Mouse (Mus musculus): ENCODE data around the gene Tm2d3. TPM values are rescaled to one million over a fixed set of nuclear protein-coding genes. Genes with fewer than 3 reads are reported as not detected.

The Tm2d3 gene
- total and polyA plus RNA-seq, 2 experiments from 2014 or later = 17.7 to 39.5 TPM

DNA sequence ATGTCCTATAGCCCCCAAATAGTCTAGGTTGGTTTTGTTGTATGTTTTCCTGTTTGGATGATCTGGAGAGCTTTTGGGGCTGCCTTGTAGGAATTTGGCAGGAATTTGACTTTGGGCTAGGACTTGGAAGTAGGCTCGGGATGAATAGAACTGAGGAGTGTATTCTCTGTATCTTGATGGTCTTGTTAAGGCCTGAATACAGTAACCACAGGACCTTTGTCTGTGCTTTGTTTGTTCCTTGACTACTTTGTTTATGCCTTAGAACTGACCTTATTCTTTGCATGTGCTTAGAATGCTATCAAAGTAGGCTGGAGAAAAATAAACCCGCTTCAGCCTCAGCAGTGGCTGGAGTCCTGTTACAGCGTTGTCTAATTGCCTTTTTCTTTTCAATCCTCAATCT is 19.3 kb downstream of the Tm2d3 start:
- Histone ChIP-seq H3K27ac (ENCODE audit: low read depth) (no peak overlapping the region), H3K9me3 (replicated peaks; ENCODE audit: control insufficient read depth, low read length) (no peaks in the 10 kb centered on the region), H3K4me3 (ENCODE audit: low read depth, low read length) (no peak overlapping the region), H3K4me2 (ENCODE audit: low read depth, low read length) (no peak overlapping the region), H3K9ac (replicated peaks; ENCODE audit: low read depth, low read length) (no peak overlapping the region), H3K36me3 (replicated peaks; ENCODE audit: control insufficient read depth, insufficient read depth, low read length) (no peaks in the 10 kb centered on the region), H3K27me3 (ENCODE audit: control insufficient read depth, insufficient read depth, low read length) (no peaks in the 10 kb centered on the region), H3K4me1 (ENCODE audit: control insufficient read depth, insufficient read depth) (no peaks in the 10 kb centered on the region)
- no peak for DNase-seq (ENCODE audit: low spot score)
- WGBS = 72% methylated on average over 3 of the region's 3 CpGs
- ATAC-seq (ENCODE audit: insufficient read depth, low read depth) = no peak
- TF ChIP-seq EP300 (IDR thresholded peaks at IDR 0.05; ENCODE audit: low read depth) (no peak), CTCF (IDR thresholded peaks at IDR 0.05; ENCODE audit: low read depth) (no peak)

DNA sequence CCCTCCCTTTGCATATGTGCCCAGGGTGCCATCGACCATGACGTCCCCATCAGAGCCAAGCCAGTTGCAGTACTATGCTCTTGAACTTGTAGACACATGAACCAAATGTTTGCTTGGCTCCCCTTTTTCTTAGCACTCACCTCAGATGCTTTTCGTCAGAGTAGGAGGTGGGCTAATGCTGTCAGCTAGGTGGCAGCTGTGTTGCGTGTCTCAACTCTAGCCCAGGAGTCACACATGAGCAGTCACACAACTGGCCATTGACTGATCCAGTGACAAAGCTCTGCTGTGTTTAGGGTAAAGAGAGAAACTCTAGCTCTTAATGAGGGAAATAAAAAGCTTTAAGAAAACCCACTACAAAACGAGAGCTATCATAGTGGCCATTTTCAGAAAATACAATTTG is 22.8 kb downstream of the Tm2d3 start:
- no peaks in the 10 kb centered on the region for H3K27me3 ChIP-seq (ENCODE audit: control insufficient read depth, insufficient read depth, low read length)
- no peak overlapping the region for H3K27ac ChIP-seq (ENCODE audit: low read depth)
- H3K4me1 ChIP-seq (ENCODE audit: control insufficient read depth, insufficient read depth) = no peaks in the 10 kb centered on the region
- no peak for DNase-seq (ENCODE audit: low spot score)
- no peak overlapping the region for H3K4me3 ChIP-seq (ENCODE audit: low read depth, low read length)
- H3K4me2 ChIP-seq (ENCODE audit: low read depth, low read length) = no peak overlapping the region
- H3K9me3 ChIP-seq (replicated peaks; ENCODE audit: control insufficient read depth, low read length) = no peaks in the 10 kb centered on the region
- H3K9ac ChIP-seq (replicated peaks; ENCODE audit: low read depth, low read length) = no peak overlapping the region
- peak; percentile 26 for TF ChIP-seq CTCF (IDR thresholded peaks at IDR 0.05; ENCODE audit: low read depth)
- no peak for TF ChIP-seq EP300 (IDR thresholded peaks at IDR 0.05; ENCODE audit: low read depth)
- 61% methylated on average over 5 of the region's 5 CpGs for WGBS
- no peaks in the 10 kb centered on the region for H3K36me3 ChIP-seq (replicated peaks; ENCODE audit: control insufficient read depth, insufficient read depth, low read length)
- ATAC-seq (ENCODE audit: insufficient read depth, low read depth) = no peak

DNA sequence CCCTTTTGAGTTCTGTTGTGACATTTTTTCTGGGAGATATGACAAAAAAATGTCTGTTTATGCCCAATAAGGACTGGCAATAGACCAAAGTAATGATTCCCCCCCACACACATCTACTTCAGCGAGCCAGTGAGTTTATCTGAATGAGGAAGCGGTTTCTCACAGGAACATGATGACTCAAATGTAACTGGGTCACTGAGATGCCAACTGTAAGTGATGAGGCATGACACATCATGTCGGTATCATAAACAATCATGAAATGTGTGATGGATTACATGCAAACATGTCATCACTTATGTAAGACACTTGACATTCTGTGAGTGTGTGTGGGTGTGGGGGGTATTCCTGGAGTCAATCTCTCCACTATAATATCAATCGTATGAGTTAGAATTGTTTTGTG is 23.3 kb downstream of the Tm2d3 start:
- no peak overlapping the region for H3K9ac ChIP-seq (replicated peaks; ENCODE audit: low read depth, low read length)
- H3K27ac ChIP-seq (ENCODE audit: low read depth) = no peak overlapping the region
- WGBS = 42% methylated on average over 4 of the region's 4 CpGs
- no peak overlapping the region for H3K4me2 ChIP-seq (ENCODE audit: low read depth, low read length)
- TF ChIP-seq EP300 (IDR thresholded peaks at IDR 0.05; ENCODE audit: low read depth) = no peak
- no peak for TF ChIP-seq CTCF (IDR thresholded peaks at IDR 0.05; ENCODE audit: low read depth)
- H3K4me1 ChIP-seq (ENCODE audit: control insufficient read depth, insufficient read depth) = no peaks in the 10 kb centered on the region
- no peaks in the 10 kb centered on the region for H3K9me3 ChIP-seq (replicated peaks; ENCODE audit: control insufficient read depth, low read length)
- DNase-seq (ENCODE audit: low spot score) = no peak
- ATAC-seq (ENCODE audit: insufficient read depth, low read depth) = no peak
- no peak overlapping the region for H3K4me3 ChIP-seq (ENCODE audit: low read depth, low read length)
- H3K36me3 ChIP-seq (replicated peaks; ENCODE audit: control insufficient read depth, insufficient read depth, low read length) = no peaks in the 10 kb centered on the region
- no peaks in the 10 kb centered on the region for H3K27me3 ChIP-seq (ENCODE audit: control insufficient read depth, insufficient read depth, low read length)

DNA sequence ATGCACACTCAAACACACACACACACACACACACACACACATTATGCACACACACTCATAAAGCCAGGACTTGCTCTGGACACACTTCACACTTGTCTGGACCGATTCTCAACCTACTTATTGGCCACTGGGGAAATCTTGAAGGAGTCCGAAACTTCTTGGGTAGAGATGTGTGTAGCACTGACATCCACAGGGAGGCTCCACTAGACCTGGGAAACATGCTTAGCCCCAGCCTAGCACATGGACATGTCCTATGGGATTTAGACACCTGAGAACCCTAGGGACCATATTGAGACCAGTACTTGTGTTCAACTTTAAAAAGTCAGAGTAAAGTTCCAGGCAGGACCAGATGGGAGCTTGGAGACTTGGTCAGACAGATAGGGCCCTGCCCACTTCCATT is 43.1 kb downstream of the Tm2d3 start:
- ATAC-seq (ENCODE audit: insufficient read depth, low read depth) = no peak
- DNase-seq (ENCODE audit: low spot score) = no peak
- no peak overlapping the region for H3K4me3 ChIP-seq (ENCODE audit: low read depth, low read length)
- no peaks in the 10 kb centered on the region for H3K4me1 ChIP-seq (ENCODE audit: control insufficient read depth, insufficient read depth)
- H3K27me3 ChIP-seq (ENCODE audit: control insufficient read depth, insufficient read depth, low read length) = no peaks in the 10 kb centered on the region
- no peaks in the 10 kb centered on the region for H3K36me3 ChIP-seq (replicated peaks; ENCODE audit: control insufficient read depth, insufficient read depth, low read length)
- H3K9me3 ChIP-seq (replicated peaks; ENCODE audit: control insufficient read depth, low read length) = no peaks in the 10 kb centered on the region
- no peak overlapping the region for H3K4me2 ChIP-seq (ENCODE audit: low read depth, low read length)
- no peak overlapping the region for H3K9ac ChIP-seq (replicated peaks; ENCODE audit: low read depth, low read length)
- no peak for TF ChIP-seq EP300 (IDR thresholded peaks at IDR 0.05; ENCODE audit: low read depth)
- TF ChIP-seq CTCF (IDR thresholded peaks at IDR 0.05; ENCODE audit: low read depth) = peak; percentile 39
- H3K27ac ChIP-seq (ENCODE audit: low read depth) = no peak overlapping the region
- WGBS = 58% methylated on average over 2 of the region's 2 CpGs

DNA sequence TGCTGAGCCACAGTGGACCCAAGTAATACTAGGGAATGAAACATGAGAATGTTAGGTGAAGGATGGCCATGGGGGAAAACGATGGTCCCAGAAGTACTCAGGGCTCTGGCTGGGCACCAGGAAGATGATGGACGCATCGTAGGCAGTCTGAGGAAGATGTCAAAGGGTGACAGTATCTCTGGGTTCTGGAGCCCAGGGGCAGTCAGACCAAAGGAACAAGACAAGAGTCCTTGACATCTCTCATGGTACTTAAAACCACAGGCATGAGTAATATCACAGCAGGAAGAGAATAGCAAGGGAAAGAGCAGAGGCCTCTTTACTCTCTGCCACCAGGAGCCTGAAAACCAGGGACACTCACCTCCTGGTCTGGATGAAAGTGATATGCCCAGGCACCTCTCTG is 44.3 kb downstream of the Tm2d3 start:
- Histone ChIP-seq H3K27ac (ENCODE audit: low read depth) (no peak overlapping the region), H3K4me2 (ENCODE audit: low read depth, low read length) (no peak overlapping the region), H3K4me3 (ENCODE audit: low read depth, low read length) (no peak overlapping the region), H3K27me3 (ENCODE audit: control insufficient read depth, insufficient read depth, low read length) (no peaks in the 10 kb centered on the region), H3K9me3 (replicated peaks; ENCODE audit: control insufficient read depth, low read length) (no peaks in the 10 kb centered on the region), H3K9ac (replicated peaks; ENCODE audit: low read depth, low read length) (no peak overlapping the region), H3K36me3 (replicated peaks; ENCODE audit: control insufficient read depth, insufficient read depth, low read length) (no peaks in the 10 kb centered on the region), H3K4me1 (ENCODE audit: control insufficient read depth, insufficient read depth) (no peaks in the 10 kb centered on the region)
- TF ChIP-seq EP300 (IDR thresholded peaks at IDR 0.05; ENCODE audit: low read depth) (no peak), CTCF (IDR thresholded peaks at IDR 0.05; ENCODE audit: low read depth) (no peak)
- WGBS = 86% methylated on average over 3 of the region's 3 CpGs
- ATAC-seq (ENCODE audit: insufficient read depth, low read depth) = no peak
- DNase-seq (ENCODE audit: low spot score) = no peak

DNA sequence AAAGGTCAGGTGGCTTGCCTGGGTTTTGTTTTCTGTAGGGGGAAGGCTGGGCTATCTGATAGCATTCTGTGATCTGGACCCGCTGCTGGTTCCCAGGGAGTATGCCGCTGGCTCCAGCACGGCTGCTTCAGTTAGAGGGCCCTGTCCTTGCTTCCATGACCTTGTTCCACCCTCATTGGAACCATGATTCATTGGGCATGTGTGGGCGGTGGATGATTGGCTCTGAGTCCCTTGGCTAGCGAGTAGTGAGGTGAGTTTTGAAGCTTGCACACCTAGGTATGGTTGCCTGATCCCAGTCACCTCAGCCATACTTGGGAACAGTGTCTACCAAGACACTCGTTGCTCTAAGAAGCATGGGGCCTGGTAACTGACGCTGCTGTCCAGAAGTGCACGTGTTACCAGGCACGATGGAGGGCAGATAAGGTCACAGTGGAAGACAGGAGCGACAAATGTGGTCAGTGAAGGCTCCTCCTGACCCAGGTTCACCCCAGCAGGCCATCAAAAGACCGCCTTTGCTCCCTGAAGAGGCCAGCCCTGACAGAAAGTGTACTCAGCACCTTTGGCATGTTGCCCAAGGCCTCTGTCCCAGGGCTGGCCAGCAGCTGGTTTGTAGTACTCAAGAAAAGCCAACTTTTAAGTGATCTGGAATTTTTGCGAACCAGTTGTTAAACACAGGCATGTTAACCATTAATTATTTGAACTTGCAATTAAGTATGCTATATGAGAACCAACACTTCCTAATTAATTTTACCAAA is 46.5 kb downstream of the Tm2d3 start:
- 50% methylated on average over 12 of the region's 12 CpGs for WGBS
- Histone ChIP-seq H3K36me3 (replicated peaks; ENCODE audit: control insufficient read depth, insufficient read depth, low read length) (no peaks in the 10 kb centered on the region), H3K27ac (ENCODE audit: low read depth) (no peak overlapping the region), H3K4me1 (ENCODE audit: control insufficient read depth, insufficient read depth) (no peaks in the 10 kb centered on the region), H3K4me3 (ENCODE audit: low read depth, low read length) (no peak overlapping the region), H3K9ac (replicated peaks; ENCODE audit: low read depth, low read length) (no peak overlapping the region), H3K27me3 (ENCODE audit: control insufficient read depth, insufficient read depth, low read length) (no peaks in the 10 kb centered on the region), H3K4me2 (ENCODE audit: low read depth, low read length) (no peak overlapping the region), H3K9me3 (replicated peaks; ENCODE audit: control insufficient read depth, low read length) (no peaks in the 10 kb centered on the region)
- no peak for DNase-seq (ENCODE audit: low spot score)
- no peak for ATAC-seq (ENCODE audit: insufficient read depth, low read depth)
- TF ChIP-seq EP300 (IDR thresholded peaks at IDR 0.05; ENCODE audit: low read depth) = no peak
- TF ChIP-seq CTCF (IDR thresholded peaks at IDR 0.05; ENCODE audit: low read depth) = no peak

Data from heart, postnatal 0 days (tissue).